Mouse (Mus musculus) testis, adult 2 months (tissue): ENCODE measurements around the gene A130010J15Rik. TPM values are rescaled to one million over a fixed set of nuclear protein-coding genes. Genes with fewer than 3 reads are reported as not detected.

Experiments
- H3K27ac ChIP-seq: fragments of 200-500 bp; 2 replicates; pipeline ENCODE4 v1.5.1; 2012; ENCODE audit warnings: low read depth, low read length; ENCODE audit not compliant: control insufficient read depth, insufficient read depth
- H3K27me3 ChIP-seq: fragments of 200-500 bp; 2 replicates; pipeline ENCODE4 v1.6.1; 2012; ENCODE audit warnings: mild to moderate bottlenecking, low read length, moderate library complexity; ENCODE audit not compliant: control insufficient read depth, insufficient read depth
- H3K36me3 ChIP-seq: fragments of 200-500 bp; 2 replicates; pipeline ENCODE4 v1.6.1; 2012; ENCODE audit warnings: mild to moderate bottlenecking, low read length; ENCODE audit not compliant: control insufficient read depth, insufficient read depth
- H3K4me1 ChIP-seq: fragments of 200-500 bp; 2 replicates; pipeline ENCODE4 v1.6.1; 2012; ENCODE audit warnings: low read length; ENCODE audit not compliant: control insufficient read depth, insufficient read depth
- H3K4me3 ChIP-seq: fragments of 200-500 bp; 2 replicates; pipeline ENCODE4 v1.5.1; 2012; ENCODE audit warnings: low read depth, mild to moderate bottlenecking, low read length, moderate library complexity, mixed read lengths; ENCODE audit not compliant: control insufficient read depth
- CTCF ChIP-seq: fragments of 200-500 bp; IDR thresholded peaks from 2 replicates; pipeline ENCODE4 v1.5.1; 2012; ENCODE audit warnings: low read depth, mild to moderate bottlenecking, inconsistent platforms, low read length, moderate library complexity; ENCODE audit not compliant: control insufficient read depth, insufficient read depth, insufficient replicate concordance
- POLR2A ChIP-seq: fragments of 200-500 bp; IDR thresholded peaks from 2 replicates; pipeline ENCODE4 v1.6.1; 2012; ENCODE audit warnings: low read depth, mild to moderate bottlenecking, inconsistent platforms, low read length, moderate library complexity; ENCODE audit not compliant: control insufficient read depth
- polyA plus RNA-seq: library from polyadenylated mRNA; depleted of rRNA; stranded (reverse); fragments of >200 nt; gene quantifications from 2 replicates; pipeline ENCODE4 v1.2.3, GENCODE M21; 2012; rRNA removed

Gene A130010J15Rik
- polyA plus RNA-seq = 11.2 and 13.0 TPM in 2 replicates

GRCm38 (mm10) chr1:193167746-193168145, at the start of gene A130010J15Rik:
TSS of gene A130010J15Rik (plus strand) at chr1:193168046.
- H3K4me3 ChIP-seq = peak within 1 kb of the TSS; percentile 36
- H3K4me1 ChIP-seq = no peaks in the 10 kb centered on the region; the same call in none of the 2 replicates
- no peak for TF ChIP-seq POLR2A
- no peaks in the 10 kb centered on the region for H3K36me3 ChIP-seq
- peak within 1 kb of the TSS; percentile 48; the same call in 1 of the 2 replicates for H3K27ac ChIP-seq
- no peaks in the 10 kb centered on the region for H3K27me3 ChIP-seq

GRCm38 (mm10) chr1:193122793-193123192, 45.1 kb upstream of the A130010J15Rik start:
- Histone ChIP-seq H3K4me1 (no peaks in the 10 kb centered on the region), H3K27me3 (no peaks in the 10 kb centered on the region), H3K36me3 (peaks cover 8% of the 10 kb centered on the region), H3K27ac (no peak overlapping the region), H3K4me3 (no peak overlapping the region)
- TF ChIP-seq CTCF (no peak), POLR2A (no peak)

- no peaks in the 10 kb centered on the region for H3K27me3 ChIP-seq
- H3K4me1 ChIP-seq = no peaks in the 10 kb centered on the region
- no peak overlapping the region for H3K27ac ChIP-seq
- peaks cover 6% of the 10 kb centered on the region for H3K36me3 ChIP-seq
- TF ChIP-seq CTCF (no peak), POLR2A (no peak)
- H3K4me3 ChIP-seq = no peak overlapping the region
Measured at GRCm38 (mm10) chr1:193123290-193123689, 44.6 kb upstream of the A130010J15Rik start.

GRCm38 (mm10) chr1:193125835-193126234, 42.0 kb upstream of the A130010J15Rik start:
- TF ChIP-seq CTCF (no peak), POLR2A (no peak)

GRCm38 (mm10) chr1:193128055-193128454, 39.8 kb upstream of the A130010J15Rik start:
- no peak for TF ChIP-seq POLR2A
- TF ChIP-seq CTCF = no peak
- Histone ChIP-seq H3K4me3 (no peak overlapping the region), H3K4me1 (no peaks in the 10 kb centered on the region), H3K36me3 (peaks cover 5% of the 10 kb centered on the region), H3K27ac (no peak overlapping the region), H3K27me3 (no peaks in the 10 kb centered on the region)

More at GRCm38 (mm10) chr1:193125835-193126234, 42.0 kb upstream of the A130010J15Rik start:
- H3K4me3 ChIP-seq = no peak overlapping the region
- no peak overlapping the region for H3K27ac ChIP-seq
- no peaks in the 10 kb centered on the region for H3K4me1 ChIP-seq
- H3K36me3 ChIP-seq = peaks cover 5% of the 10 kb centered on the region
- no peaks in the 10 kb centered on the region for H3K27me3 ChIP-seq

GRCm38 (mm10) chr1:193129321-193129720, 38.5 kb upstream of the A130010J15Rik start:
- H3K36me3 ChIP-seq = peaks cover 5% of the 10 kb centered on the region
- no peaks in the 10 kb centered on the region for H3K27me3 ChIP-seq
- H3K4me1 ChIP-seq = no peaks in the 10 kb centered on the region
- no peak overlapping the region for H3K27ac ChIP-seq
- TF ChIP-seq CTCF (no peak), POLR2A (no peak)
- peak overlapping the region; percentile 92 for H3K4me3 ChIP-seq

GRCm38 (mm10) chr1:193129786-193130455, 37.9 kb upstream of the A130010J15Rik start, which contains the start of gene Diexf:
TSS of gene Diexf (minus strand) at chr1:193130272.
- Histone ChIP-seq H3K27me3 (no peaks in the 10 kb centered on the region), H3K4me1 (no peaks in the 10 kb centered on the region), H3K36me3 (peaks cover 2% of the 10 kb centered on the region), H3K4me3 (peak within 1 kb of the TSS; percentile 92), H3K27ac (peak within 1 kb of the TSS; percentile 37; the same call in 1 of the 2 replicates)
- TF ChIP-seq POLR2A (peak; percentile 78; the same call in 1 of the 2 replicates), CTCF (peak; percentile 99)
